Mouse (Mus musculus): ENCODE data around the gene Cd99l2.

DNA sequence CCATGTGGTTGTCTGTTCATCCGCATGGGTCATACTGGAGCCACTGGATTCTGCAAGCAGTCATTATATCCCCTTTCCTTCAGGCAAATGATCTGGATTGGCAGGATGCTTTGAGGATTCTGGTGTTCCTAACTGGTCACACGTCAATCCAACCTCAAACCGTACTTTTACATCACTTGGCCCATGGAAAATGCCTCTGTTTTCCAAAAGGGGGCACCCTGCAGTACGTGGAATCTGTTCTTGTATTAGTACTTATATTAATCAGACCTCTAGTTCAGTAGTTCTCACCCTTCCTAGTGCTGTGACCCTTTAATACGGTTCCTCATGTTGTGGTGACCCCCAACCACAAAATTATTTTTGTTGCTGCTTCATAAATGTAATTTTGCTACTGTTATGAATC, 41.5 kb upstream of the Cd99l2 start:
- TF ChIP-seq HCFC1 (IDR thresholded peaks at IDR 0.05; ENCODE audit: borderline replicate concordance, insufficient read depth, low read length) (no peak), ZNF384 (IDR thresholded peaks at IDR 0.05; ENCODE audit: low read depth, low read length) (no peak), ZC3H11A (IDR thresholded peaks at IDR 0.05; ENCODE audit: borderline replicate concordance, low read depth, low read length) (no peak), MAFK (IDR thresholded peaks at IDR 0.05; ENCODE audit: insufficient read depth, low read depth, low read length) (no peak), CHD2 (IDR thresholded peaks at IDR 0.05; ENCODE audit: low read depth, low read length) (no peak)

Measured in ES-E14 (cell line).